Mouse (Mus musculus): ENCODE data around the gene Fbf1. TPM values are rescaled to one million over a fixed set of nuclear protein-coding genes. Genes with fewer than 3 reads are reported as not detected.

Gene Fbf1
- total and polyA plus RNA-seq, 3 experiments, result 11.8 to 15.0 (median 14.8) TPM

DNA sequence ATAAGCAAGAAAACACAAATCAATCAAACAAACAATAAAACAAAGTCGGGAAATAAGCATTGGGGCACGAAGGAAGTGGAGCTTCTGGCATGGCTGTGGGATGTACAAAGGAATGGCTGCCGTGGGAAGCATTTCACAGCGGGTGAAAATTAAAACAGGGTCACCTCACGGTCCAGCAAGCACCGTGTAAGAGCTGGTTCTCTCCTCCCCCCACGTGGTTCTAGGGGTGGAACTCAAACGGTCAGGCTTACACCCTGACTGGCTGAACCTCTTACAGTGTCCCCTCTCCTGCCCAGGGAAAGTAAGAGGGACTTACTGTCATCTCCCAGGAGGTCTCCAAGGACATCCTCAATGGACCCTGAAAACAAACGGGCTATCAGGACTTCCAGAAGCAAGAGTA is 5.0 kb downstream of the Fbf1 start:
- Histone ChIP-seq H3K27ac (no peak overlapping the region), H3K4me3 (no peak overlapping the region), H3K9ac (ENCODE audit: low read depth, low read length) (no peak overlapping the region), H3K79me2 (replicated peaks; ENCODE audit: control insufficient read depth, insufficient read depth, low read length) (no peaks in the 10 kb centered on the region), H3K36me3 (ENCODE audit: control insufficient read depth, insufficient read depth, low read length) (no peaks in the 10 kb centered on the region), H3K4me1 (ENCODE audit: control insufficient read depth, insufficient read depth, low read length) (no peaks in the 10 kb centered on the region; the same call in 1 of the 2 replicates), H3K27me3 (ENCODE audit: control insufficient read depth, insufficient read depth, low read length) (no peaks in the 10 kb centered on the region)
- intact Hi-C loops (cut with DNase I), result no loop called here
- 64% methylated on average over 9 of the region's 9 CpGs for WGBS
- no peak for DNase-seq
- TF ChIP-seq CTCF (IDR thresholded peaks at IDR 0.05), result no peak
- no peak for TF ChIP-seq POLR2A (IDR thresholded peaks at IDR 0.05; ENCODE audit: insufficient read depth, low read depth, low read length)
- TF ChIP-seq EP300 (IDR thresholded peaks at IDR 0.05; ENCODE audit: insufficient read depth, low read depth, low read length), result no peak

DNA sequence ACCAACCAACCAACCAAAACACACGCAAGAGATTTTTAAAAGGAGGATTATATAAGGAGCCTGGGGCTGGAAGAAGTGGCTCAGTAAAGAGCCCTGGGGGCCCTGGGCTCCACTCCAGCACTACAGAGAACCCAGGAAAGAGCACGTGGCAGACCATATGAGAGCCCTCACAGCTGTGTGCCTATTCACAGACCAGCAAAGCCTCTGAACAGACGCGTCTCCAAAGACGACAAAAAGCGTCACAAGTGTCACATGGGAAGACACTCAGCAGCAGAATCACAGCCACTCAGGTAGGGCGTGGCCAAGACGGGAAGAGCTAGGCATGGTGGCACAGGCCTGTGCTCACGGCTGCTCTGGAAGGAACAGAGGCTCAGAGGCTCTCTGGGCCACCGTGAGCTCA is 5.8 kb downstream of the Fbf1 start:
- intact Hi-C loops (cut with DNase I), result no loop called here
- Histone ChIP-seq H3K27ac (no peak overlapping the region), H3K36me3 (ENCODE audit: control insufficient read depth, insufficient read depth, low read length) (no peaks in the 10 kb centered on the region), H3K27me3 (ENCODE audit: control insufficient read depth, insufficient read depth, low read length) (no peaks in the 10 kb centered on the region), H3K4me1 (ENCODE audit: control insufficient read depth, insufficient read depth, low read length) (no peaks in the 10 kb centered on the region), H3K9ac (ENCODE audit: low read depth, low read length) (no peak overlapping the region), H3K4me3 (no peak overlapping the region), H3K79me2 (replicated peaks; ENCODE audit: control insufficient read depth, insufficient read depth, low read length) (no peaks in the 10 kb centered on the region)
- 74% methylated on average over 10 of the region's 10 CpGs for WGBS
- TF ChIP-seq POLR2A (IDR thresholded peaks at IDR 0.05; ENCODE audit: insufficient read depth, low read depth, low read length) (no peak), EP300 (IDR thresholded peaks at IDR 0.05; ENCODE audit: insufficient read depth, low read depth, low read length) (no peak), CTCF (IDR thresholded peaks at IDR 0.05) (no peak)
- no peak for DNase-seq

DNA sequence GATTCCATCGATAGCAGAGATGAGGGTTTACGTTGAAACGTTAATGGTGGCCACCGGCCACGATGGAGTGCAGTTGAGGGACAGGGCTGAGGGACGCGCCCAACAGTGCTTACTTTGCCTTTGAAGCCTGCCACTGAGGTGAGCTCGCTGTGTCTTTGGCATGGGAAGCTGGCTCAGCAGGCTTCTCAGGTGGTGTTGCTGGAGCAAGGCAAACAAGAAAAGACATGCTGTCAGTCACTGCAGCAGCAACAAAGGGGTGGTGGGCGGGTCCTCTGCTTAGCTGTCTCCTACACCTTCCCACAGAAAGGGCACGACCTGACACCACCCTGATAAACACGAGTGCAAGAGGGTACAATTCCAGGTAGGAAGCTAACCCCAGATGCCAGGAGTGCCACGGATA is 6.7 kb downstream of the Fbf1 start:
- Histone ChIP-seq H3K9ac (ENCODE audit: low read depth, low read length) (no peak overlapping the region), H3K27ac (no peak overlapping the region), H3K4me1 (ENCODE audit: control insufficient read depth, insufficient read depth, low read length) (no peaks in the 10 kb centered on the region), H3K36me3 (ENCODE audit: control insufficient read depth, insufficient read depth, low read length) (no peaks in the 10 kb centered on the region), H3K79me2 (replicated peaks; ENCODE audit: control insufficient read depth, insufficient read depth, low read length) (no peaks in the 10 kb centered on the region), H3K27me3 (ENCODE audit: control insufficient read depth, insufficient read depth, low read length) (no peaks in the 10 kb centered on the region), H3K4me3 (no peak overlapping the region)
- 81% methylated on average over 12 of the region's 12 CpGs for WGBS
- intact Hi-C loops (cut with DNase I), result no loop called here
- no peak for TF ChIP-seq EP300 (IDR thresholded peaks at IDR 0.05; ENCODE audit: insufficient read depth, low read depth, low read length)
- no peak for TF ChIP-seq POLR2A (IDR thresholded peaks at IDR 0.05; ENCODE audit: insufficient read depth, low read depth, low read length)
- TF ChIP-seq CTCF (IDR thresholded peaks at IDR 0.05), result no peak
- DNase-seq, result no peak

DNA sequence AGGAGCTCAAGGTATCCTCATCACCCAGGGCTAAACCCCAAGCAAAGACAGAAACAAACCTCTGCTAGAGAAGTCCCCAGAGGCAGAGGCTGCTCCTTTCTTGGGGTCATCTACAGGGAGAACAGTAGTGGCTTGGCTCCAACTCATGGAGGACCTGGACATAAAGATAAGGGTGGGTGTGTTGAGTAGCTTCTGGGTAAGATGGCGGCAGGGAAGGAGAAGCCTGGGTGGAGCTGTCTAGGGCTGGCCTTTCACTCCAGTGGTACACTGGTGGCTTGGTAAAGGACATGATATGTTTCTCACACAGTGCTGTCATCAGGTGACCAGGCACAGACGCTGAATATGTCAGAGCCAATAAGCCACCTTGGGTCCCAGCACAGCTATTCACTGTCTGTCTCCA is 17.0 kb downstream of the Fbf1 start:
- intact Hi-C loops (cut with DNase I), result no loop called here
- H3K27ac ChIP-seq, result no peak overlapping the region
- DNase-seq, result no peak
- WGBS, result 89% methylated on average over 2 of the region's 2 CpGs
- H3K27me3 ChIP-seq (ENCODE audit: control insufficient read depth, insufficient read depth, low read length), result no peaks in the 10 kb centered on the region
- H3K9ac ChIP-seq (ENCODE audit: low read depth, low read length), result no peak overlapping the region
- no peaks in the 10 kb centered on the region for H3K79me2 ChIP-seq (replicated peaks; ENCODE audit: control insufficient read depth, insufficient read depth, low read length)
- H3K4me3 ChIP-seq, result no peak overlapping the region
- TF ChIP-seq EP300 (IDR thresholded peaks at IDR 0.05; ENCODE audit: insufficient read depth, low read depth, low read length) (no peak), CTCF (IDR thresholded peaks at IDR 0.05) (no peak), POLR2A (IDR thresholded peaks at IDR 0.05; ENCODE audit: insufficient read depth, low read depth, low read length) (no peak)
- no peaks in the 10 kb centered on the region for H3K4me1 ChIP-seq (ENCODE audit: control insufficient read depth, insufficient read depth, low read length)
- H3K36me3 ChIP-seq (ENCODE audit: control insufficient read depth, insufficient read depth, low read length), result no peaks in the 10 kb centered on the region

DNA sequence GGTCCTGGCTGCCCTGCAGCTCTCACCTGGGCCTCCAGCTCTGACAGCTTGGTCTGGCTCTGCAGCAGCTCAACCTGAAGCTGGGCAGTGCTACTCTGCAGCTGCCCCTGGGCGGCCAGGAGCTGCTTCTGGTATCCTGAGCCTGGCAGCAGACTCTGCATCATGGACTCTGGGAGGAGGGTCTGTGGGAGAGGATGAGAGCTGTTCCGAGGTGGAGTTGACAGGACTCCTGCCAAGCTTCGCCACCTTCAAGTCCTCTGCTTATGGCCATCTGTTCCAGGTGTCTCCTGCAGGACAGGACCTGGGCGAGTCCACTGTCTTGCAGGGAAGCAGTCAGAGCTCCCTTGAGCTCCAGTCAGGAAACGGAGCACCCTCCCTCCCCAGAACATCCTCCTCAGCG is 18.6 kb downstream of the Fbf1 start:
- Histone ChIP-seq H3K36me3 (ENCODE audit: control insufficient read depth, insufficient read depth, low read length) (no peaks in the 10 kb centered on the region), H3K9ac (ENCODE audit: low read depth, low read length) (no peak overlapping the region), H3K4me1 (ENCODE audit: control insufficient read depth, insufficient read depth, low read length) (no peaks in the 10 kb centered on the region), H3K4me3 (no peak overlapping the region), H3K79me2 (replicated peaks; ENCODE audit: control insufficient read depth, insufficient read depth, low read length) (no peaks in the 10 kb centered on the region), H3K27me3 (ENCODE audit: control insufficient read depth, insufficient read depth, low read length) (no peaks in the 10 kb centered on the region), H3K27ac (no peak overlapping the region)
- no peak for DNase-seq
- intact Hi-C loops (cut with DNase I), result no loop called here
- WGBS, result 88% methylated on average over 6 of the region's 6 CpGs
- TF ChIP-seq CTCF (IDR thresholded peaks at IDR 0.05) (no peak), EP300 (IDR thresholded peaks at IDR 0.05; ENCODE audit: insufficient read depth, low read depth, low read length) (no peak), POLR2A (IDR thresholded peaks at IDR 0.05; ENCODE audit: insufficient read depth, low read depth, low read length) (no peak)

DNA sequence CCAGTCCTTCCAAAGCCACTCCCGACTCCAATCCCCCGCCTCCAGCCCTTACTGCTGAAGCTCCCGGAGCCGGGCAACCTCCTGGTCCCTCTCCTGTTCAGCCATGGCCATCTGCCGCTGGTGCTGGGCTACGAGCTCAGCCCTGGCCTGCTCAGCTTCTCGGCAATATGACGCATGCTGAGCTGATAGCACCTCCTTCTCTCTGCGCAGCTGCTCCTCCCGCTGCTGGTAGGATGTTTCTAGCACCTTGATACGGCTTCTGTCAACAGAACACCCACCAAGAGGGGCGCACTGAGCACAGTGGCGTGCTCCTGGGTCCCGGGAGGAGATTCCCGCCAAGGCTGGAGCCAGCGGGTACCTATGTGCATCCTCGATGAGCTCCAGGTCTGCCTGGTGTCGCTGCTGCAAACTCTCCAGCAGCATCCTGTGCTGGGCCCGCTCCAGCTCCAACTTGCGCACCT is 19.2 kb downstream of the Fbf1 start:
- no peak for DNase-seq
- TF ChIP-seq EP300 (IDR thresholded peaks at IDR 0.05; ENCODE audit: insufficient read depth, low read depth, low read length), result no peak
- TF ChIP-seq CTCF (IDR thresholded peaks at IDR 0.05), result no peak
- TF ChIP-seq POLR2A (IDR thresholded peaks at IDR 0.05; ENCODE audit: insufficient read depth, low read depth, low read length), result no peak
- Histone ChIP-seq H3K4me1 (ENCODE audit: control insufficient read depth, insufficient read depth, low read length) (no peaks in the 10 kb centered on the region), H3K27me3 (ENCODE audit: control insufficient read depth, insufficient read depth, low read length) (no peaks in the 10 kb centered on the region), H3K36me3 (ENCODE audit: control insufficient read depth, insufficient read depth, low read length) (no peaks in the 10 kb centered on the region), H3K9ac (ENCODE audit: low read depth, low read length) (no peak overlapping the region), H3K4me3 (no peak overlapping the region), H3K79me2 (replicated peaks; ENCODE audit: control insufficient read depth, insufficient read depth, low read length) (no peaks in the 10 kb centered on the region), H3K27ac (no peak overlapping the region)
- 69% methylated on average over 20 of the region's 20 CpGs for WGBS
- intact Hi-C loops (cut with DNase I), result no loop called here

Measured in heart, adult 2 months (tissue).